Mouse (Mus musculus) cortical plate, adult 2 months (tissue): Measurements from ENCODE around the gene Cntnap4. TPM values are rescaled to one million over a fixed set of nuclear protein-coding genes. Genes with fewer than 3 reads are reported as not detected.
"Not testable (repeated sequence)": the region's sequence is repeated elsewhere in the genome, so short reads cannot be mapped to it uniquely, and the experiment has no call there.

ENCODE experiments used
- H3K27ac ChIP-seq: fragments of 200-500 bp; 2 replicates; pipeline ENCODE4 v1.5.1; 2012; ENCODE audit warnings: low read length, control low read depth, inconsistent platforms; ENCODE audit not compliant: insufficient read depth
- H3K4me1 ChIP-seq: fragments of 200-500 bp; 2 replicates; pipeline ENCODE4 v1.6.1; 2011; ENCODE audit warnings: low read length; ENCODE audit not compliant: control insufficient read depth, insufficient read depth
- H3K4me3 ChIP-seq: fragments of 200-500 bp; 2 replicates; pipeline ENCODE4 v1.5.1; 2011; ENCODE audit warnings: mild to moderate bottlenecking, low read length, control low read depth; ENCODE audit not compliant: insufficient read depth
- CTCF ChIP-seq: fragments of 200-500 bp; IDR thresholded peaks from 2 replicates; pipeline ENCODE4 v1.5.1; 2011; ENCODE audit warnings: mild to moderate bottlenecking, control low read depth, low read length; ENCODE audit not compliant: insufficient read depth; ENCODE audit errors: extremely low read depth
- POLR2A ChIP-seq: fragments of 200-500 bp; IDR thresholded peaks from 2 replicates; pipeline ENCODE4 v1.6.1; 2011; ENCODE audit warnings: mild to moderate bottlenecking, low read length, control low read depth; ENCODE audit not compliant: insufficient read depth; ENCODE audit errors: extremely low read depth
- polyA plus RNA-seq: library from polyadenylated mRNA; depleted of rRNA; stranded (reverse); fragments of >200 nt; gene quantifications from 2 replicates; pipeline ENCODE4 v1.2.3, GENCODE M21; 2012

Cntnap4 gene
- polyA plus RNA-seq, 1 experiment: 8.8 TPM

DNA sequence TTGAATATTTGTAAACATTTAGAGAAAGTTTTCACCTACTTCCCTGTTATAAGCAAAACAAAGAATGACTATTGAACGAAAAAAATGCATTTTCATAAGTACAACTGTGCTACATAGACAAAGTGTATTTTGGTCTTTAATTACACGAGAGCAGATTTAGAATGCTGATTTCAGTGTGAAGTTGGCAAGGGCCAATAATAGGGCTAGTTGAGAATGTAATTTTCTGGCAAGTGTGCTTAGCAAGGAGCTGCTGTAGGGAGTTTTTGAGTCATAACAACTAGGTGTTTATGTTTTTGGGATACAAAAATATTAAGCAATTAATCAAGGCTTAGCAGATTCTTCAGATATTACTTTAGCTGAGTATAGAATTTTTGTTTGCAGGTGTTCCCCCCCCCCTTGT is 271.2 kb downstream of the Cntnap4 start:
- no peaks in the 10 kb centered on the region; the same call in 1 of the 2 replicates for H3K4me1 ChIP-seq
- no peak for TF ChIP-seq POLR2A
- TF ChIP-seq CTCF: no peak

GRCm38 (mm10) chr8:112849541-112849940 is 279.7 kb downstream of the Cntnap4 start:
- not testable (repeated sequence) for H3K4me3 ChIP-seq, H3K27ac ChIP-seq, H3K4me1 ChIP-seq

More for the DNA sequence above, 271.2 kb downstream of the Cntnap4 start:
- Histone ChIP-seq H3K27ac (no peak overlapping the region), H3K4me3 (no peak overlapping the region)

DNA sequence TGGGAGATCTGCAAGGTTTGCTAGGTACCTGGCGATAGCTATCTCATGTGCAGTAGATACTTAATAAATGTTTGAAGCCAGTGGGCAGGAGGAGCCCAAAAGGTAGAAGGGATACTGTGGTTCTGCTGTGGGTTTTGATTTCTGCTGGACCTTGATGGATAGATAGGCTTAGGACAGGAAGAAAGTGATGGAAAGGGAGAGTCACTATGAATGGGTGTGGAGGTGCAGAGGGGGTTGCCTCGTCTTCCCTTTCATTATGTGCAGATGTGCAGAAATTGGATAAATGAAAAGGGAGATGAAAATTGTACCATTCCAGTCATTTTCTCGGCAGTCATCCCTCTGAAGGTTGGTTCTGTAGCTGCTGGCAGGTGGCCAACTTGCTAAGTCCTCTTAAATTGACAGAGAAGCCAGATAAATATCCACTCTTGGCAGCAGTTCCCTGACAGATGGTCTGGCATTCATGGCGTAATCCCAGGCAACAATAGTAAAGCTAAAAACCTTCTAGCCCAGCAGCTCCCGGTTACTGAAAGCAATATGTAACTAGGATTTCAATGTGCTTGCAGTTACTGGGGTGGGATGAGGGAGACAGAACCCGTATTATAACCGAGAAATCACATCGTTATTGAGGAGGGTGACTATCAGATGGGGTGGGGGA is 336.7 kb downstream of the Cntnap4 start:
- Histone ChIP-seq H3K4me3 (no peak overlapping the region), H3K27ac (no peak overlapping the region), H3K4me1 (no peaks in the 10 kb centered on the region)
- no peak for TF ChIP-seq POLR2A
- no peak for TF ChIP-seq CTCF

GRCm38 (mm10) chr8:112909527-112909926 is 339.7 kb downstream of the Cntnap4 start:
- H3K4me3 ChIP-seq: no peak overlapping the region
- TF ChIP-seq POLR2A (no peak), CTCF (no peak)
- H3K27ac ChIP-seq: no peak overlapping the region
- H3K4me1 ChIP-seq: no peaks in the 10 kb centered on the region

DNA sequence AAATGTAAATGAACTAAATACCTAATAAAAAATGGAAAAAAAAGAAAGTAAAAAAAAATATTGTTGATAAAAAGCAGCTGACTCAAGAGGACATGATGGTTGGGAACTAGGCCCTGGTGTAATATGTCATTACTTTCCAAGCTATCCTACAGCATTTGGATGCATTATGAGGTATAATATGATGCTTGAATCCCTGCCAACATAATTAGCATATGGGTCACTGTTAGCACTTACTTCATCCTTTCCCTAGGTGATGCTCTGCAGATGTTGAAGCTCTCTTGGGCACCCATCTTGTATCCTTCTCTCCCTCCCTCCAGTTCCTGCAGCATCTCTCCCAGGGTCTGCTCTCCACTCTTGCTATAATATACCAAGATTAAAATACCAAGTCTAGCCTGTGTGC is 341.6 kb downstream of the Cntnap4 start:
- Histone ChIP-seq H3K4me1 (no peaks in the 10 kb centered on the region), H3K27ac (no peak overlapping the region), H3K4me3 (no peak overlapping the region)
- no peak for TF ChIP-seq POLR2A
- TF ChIP-seq CTCF: no peak

DNA sequence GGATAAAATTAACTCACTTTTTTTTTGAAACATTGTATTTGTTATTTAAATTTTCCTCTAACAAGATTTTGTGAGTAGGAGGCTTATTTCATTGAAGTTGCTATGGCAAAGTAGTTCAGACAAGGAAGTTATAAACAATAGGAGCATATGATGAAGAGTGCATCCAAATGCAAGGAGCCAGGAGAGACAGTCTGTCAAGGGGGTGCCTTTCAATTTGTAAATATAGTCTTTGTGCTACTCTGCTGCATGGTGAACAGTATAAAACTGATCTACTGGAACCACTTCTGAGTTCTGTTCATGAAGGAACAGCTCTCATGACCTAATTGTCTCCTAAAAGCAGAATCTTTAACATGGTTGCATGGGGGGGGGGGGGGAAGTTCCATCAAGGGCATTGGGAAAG is 352.3 kb downstream of the Cntnap4 start:
- Histone ChIP-seq H3K27ac (no peak overlapping the region), H3K4me3 (no peak overlapping the region), H3K4me1 (peaks cover 2% of the 10 kb centered on the region)
- no peak for TF ChIP-seq CTCF
- no peak for TF ChIP-seq POLR2A

DNA sequence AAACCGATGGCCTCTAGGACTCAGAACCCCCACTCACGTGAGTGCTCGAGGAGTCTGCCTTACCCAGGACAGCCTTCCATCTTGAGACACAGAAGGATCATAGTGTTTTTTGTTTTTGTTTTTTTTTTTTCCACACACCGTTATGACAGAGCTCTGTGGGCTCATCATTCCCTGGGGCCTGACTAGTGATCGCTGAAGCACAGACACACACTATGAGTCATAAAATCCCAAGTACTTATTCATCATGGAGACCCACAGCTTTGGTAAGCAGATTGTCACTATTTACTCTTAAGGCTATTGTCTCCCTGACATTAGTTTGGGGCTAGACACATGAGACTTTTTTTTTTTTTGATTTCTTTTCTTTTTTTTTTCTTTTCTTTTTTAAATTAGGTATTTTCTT is 352.9 kb downstream of the Cntnap4 start:
- TF ChIP-seq CTCF (no peak), POLR2A (no peak)
- Histone ChIP-seq H3K4me3 (no peak overlapping the region), H3K4me1 (peaks cover 2% of the 10 kb centered on the region), H3K27ac (no peak overlapping the region)
